Mouse (Mus musculus) megakaryocyte, embryonic 14.5 days (primary cell): ENCODE data around the gene Pofut1.

ENCODE experiments used
- FLI1 ChIP-seq: IDR thresholded peaks from 2 replicates; pipeline ENCODE4 v1.6.1; 2012; ENCODE audit warnings: low read length, inconsistent platforms, mixed read lengths
- GATA1 ChIP-seq: IDR thresholded peaks from 3 replicates; pipeline ENCODE4 v1.6.1; 2012; ENCODE audit warnings: mixed read lengths, low read length, inconsistent platforms, borderline replicate concordance

- TF ChIP-seq GATA1 (no peak), FLI1 (no peak)
Observed at GRCm38 (mm10) chr2:153199114-153199513, 42.2 kb upstream of the Pofut1 start.
